Mouse (Mus musculus): ENCODE measurements around the gene Fcnb. TPM values are rescaled to one million over a fixed set of nuclear protein-coding genes. Genes with fewer than 3 reads are reported as not detected.

Fcnb gene
- polyA plus RNA-seq, 1 experiment from 2014 or later: 4.1 TPM

GRCm38 (mm10) chr2:28044920-28045598 is 39.6 kb downstream of the Fcnb start:
- no peaks in the 10 kb centered on the region for H3K36me3 ChIP-seq (ENCODE audit: control insufficient read depth, insufficient read depth, low read length)
- 0 out of 2 replicates have a peak, but pooled peaks have one; percentile 53 for ATAC-seq (replicated peaks; ENCODE audit: low FRiP score)
- no peaks in the 10 kb centered on the region for H3K9me3 ChIP-seq (ENCODE audit: control insufficient read depth, low read length)
- no peak overlapping the region for H3K27ac ChIP-seq (ENCODE audit: low read depth, low read length)
- no peaks in the 10 kb centered on the region for H3K27me3 ChIP-seq (replicated peaks; ENCODE audit: control insufficient read depth, insufficient read depth, low read length)
- no peak for DNase-seq (ENCODE audit: low spot score)
- no peak overlapping the region for H3K4me3 ChIP-seq (ENCODE audit: low read depth, low read length)
- no peak overlapping the region for H3K9ac ChIP-seq (ENCODE audit: low read depth, low read length)
- H3K4me1 ChIP-seq (replicated peaks; ENCODE audit: control insufficient read depth, insufficient read depth, low read length): no peaks in the 10 kb centered on the region
- 82% methylated on average over 9 of the region's 9 CpGs for WGBS
- H3K4me2 ChIP-seq: no peak overlapping the region

- DNase-seq (ENCODE audit: low spot score): no peak
- no peaks in the 10 kb centered on the region for H3K27me3 ChIP-seq (replicated peaks; ENCODE audit: control insufficient read depth, insufficient read depth, low read length)
- H3K27ac ChIP-seq (ENCODE audit: low read depth, low read length): no peak overlapping the region
- H3K9ac ChIP-seq (ENCODE audit: low read depth, low read length): no peak overlapping the region
- WGBS: 80% methylated on average over 1 of the region's 1 CpGs
- H3K9me3 ChIP-seq (ENCODE audit: control insufficient read depth, low read length): no peaks in the 10 kb centered on the region
- H3K36me3 ChIP-seq (ENCODE audit: control insufficient read depth, insufficient read depth, low read length): no peaks in the 10 kb centered on the region
- H3K4me3 ChIP-seq (ENCODE audit: low read depth, low read length): no peak overlapping the region
- H3K4me1 ChIP-seq (replicated peaks; ENCODE audit: control insufficient read depth, insufficient read depth, low read length): no peaks in the 10 kb centered on the region
- no peak overlapping the region for H3K4me2 ChIP-seq
- no peak for ATAC-seq (replicated peaks; ENCODE audit: low FRiP score)
These were observed 44.2 kb downstream of the Fcnb start for GRCm38 (mm10) chr2:28040466-28040865.

- DNase-seq (ENCODE audit: low spot score) (no peak), ATAC-seq (replicated peaks; ENCODE audit: low FRiP score) (no peak)
- H3K4me3 ChIP-seq (ENCODE audit: low read depth, low read length): no peak overlapping the region
- H3K4me1 ChIP-seq (replicated peaks; ENCODE audit: control insufficient read depth, insufficient read depth, low read length): no peaks in the 10 kb centered on the region
- no peaks in the 10 kb centered on the region for H3K36me3 ChIP-seq (ENCODE audit: control insufficient read depth, insufficient read depth, low read length)
- no peaks in the 10 kb centered on the region for H3K9me3 ChIP-seq (ENCODE audit: control insufficient read depth, low read length)
- no peaks in the 10 kb centered on the region for H3K27me3 ChIP-seq (replicated peaks; ENCODE audit: control insufficient read depth, insufficient read depth, low read length)
- no peak overlapping the region for H3K9ac ChIP-seq (ENCODE audit: low read depth, low read length)
- no peak overlapping the region for H3K27ac ChIP-seq (ENCODE audit: low read depth, low read length)
- no peak overlapping the region for H3K4me2 ChIP-seq
- WGBS: 88% methylated on average over 10 of the region's 10 CpGs
These were observed 44.9 kb downstream of the Fcnb start for GRCm38 (mm10) chr2:28039647-28040325.

- Histone ChIP-seq H3K4me1 (replicated peaks; ENCODE audit: control insufficient read depth, insufficient read depth, low read length) (no peaks in the 10 kb centered on the region), H3K27me3 (replicated peaks; ENCODE audit: control insufficient read depth, insufficient read depth, low read length) (no peaks in the 10 kb centered on the region), H3K36me3 (ENCODE audit: control insufficient read depth, insufficient read depth, low read length) (no peaks in the 10 kb centered on the region), H3K9me3 (ENCODE audit: control insufficient read depth, low read length) (no peaks in the 10 kb centered on the region), H3K4me3 (ENCODE audit: low read depth, low read length) (no peak overlapping the region), H3K27ac (ENCODE audit: low read depth, low read length) (no peak overlapping the region), H3K9ac (ENCODE audit: low read depth, low read length) (no peak overlapping the region), H3K4me2 (no peak overlapping the region)
- ATAC-seq (replicated peaks; ENCODE audit: low FRiP score) (no peak), DNase-seq (ENCODE audit: low spot score) (no peak)
- WGBS: 84% methylated on average over 14 of the region's 14 CpGs
These were observed 46.1 kb downstream of the Fcnb start for GRCm38 (mm10) chr2:28038391-28039096.

- DNase-seq (ENCODE audit: low spot score) (no peak), ATAC-seq (replicated peaks; ENCODE audit: low FRiP score) (no peak)
- Histone ChIP-seq H3K9ac (ENCODE audit: low read depth, low read length) (no peak overlapping the region), H3K36me3 (ENCODE audit: control insufficient read depth, insufficient read depth, low read length) (no peaks in the 10 kb centered on the region), H3K4me3 (ENCODE audit: low read depth, low read length) (no peak overlapping the region), H3K4me1 (replicated peaks; ENCODE audit: control insufficient read depth, insufficient read depth, low read length) (no peaks in the 10 kb centered on the region), H3K27me3 (replicated peaks; ENCODE audit: control insufficient read depth, insufficient read depth, low read length) (no peaks in the 10 kb centered on the region), H3K27ac (ENCODE audit: low read depth, low read length) (no peak overlapping the region), H3K9me3 (ENCODE audit: control insufficient read depth, low read length) (no peaks in the 10 kb centered on the region), H3K4me2 (no peak overlapping the region)
- WGBS: 87% methylated on average over 12 of the region's 12 CpGs
These were observed 46.9 kb downstream of the Fcnb start for GRCm38 (mm10) chr2:28037505-28038390.

- 87% methylated on average over 13 of the region's 13 CpGs for WGBS
- Histone ChIP-seq H3K4me2 (no peak overlapping the region), H3K27ac (ENCODE audit: low read depth, low read length) (no peak overlapping the region), H3K4me1 (replicated peaks; ENCODE audit: control insufficient read depth, insufficient read depth, low read length) (peaks cover 7% of the 10 kb centered on the region), H3K4me3 (ENCODE audit: low read depth, low read length) (no peak overlapping the region), H3K9me3 (ENCODE audit: control insufficient read depth, low read length) (no peaks in the 10 kb centered on the region), H3K9ac (ENCODE audit: low read depth, low read length) (no peak overlapping the region), H3K27me3 (replicated peaks; ENCODE audit: control insufficient read depth, insufficient read depth, low read length) (no peaks in the 10 kb centered on the region), H3K36me3 (ENCODE audit: control insufficient read depth, insufficient read depth, low read length) (peaks cover 3% of the 10 kb centered on the region; the same call in 1 of the 2 replicates)
- ATAC-seq (replicated peaks; ENCODE audit: low FRiP score): no peak
- no peak for DNase-seq (ENCODE audit: low spot score)
These were observed 47.9 kb downstream of the Fcnb start for GRCm38 (mm10) chr2:28036788-28037187.

- Histone ChIP-seq H3K4me2 (no peak overlapping the region), H3K4me1 (replicated peaks; ENCODE audit: control insufficient read depth, insufficient read depth, low read length) (peaks cover 15% of the 10 kb centered on the region), H3K9ac (ENCODE audit: low read depth, low read length) (no peak overlapping the region), H3K27ac (ENCODE audit: low read depth, low read length) (no peak overlapping the region), H3K36me3 (ENCODE audit: control insufficient read depth, insufficient read depth, low read length) (peaks cover 4% of the 10 kb centered on the region), H3K27me3 (replicated peaks; ENCODE audit: control insufficient read depth, insufficient read depth, low read length) (no peaks in the 10 kb centered on the region), H3K4me3 (ENCODE audit: low read depth, low read length) (no peak overlapping the region), H3K9me3 (ENCODE audit: control insufficient read depth, low read length) (no peaks in the 10 kb centered on the region)
- no peak for DNase-seq (ENCODE audit: low spot score)
- WGBS: 89% methylated on average over 13 of the region's 13 CpGs
- ATAC-seq (replicated peaks; ENCODE audit: low FRiP score): no peak
These were observed 50.5 kb downstream of the Fcnb start for GRCm38 (mm10) chr2:28034011-28034710.

GRCm38 (mm10) chr2:28032469-28032868 is 52.2 kb downstream of the Fcnb start:
- Histone ChIP-seq H3K4me2 (no peak overlapping the region), H3K4me3 (ENCODE audit: low read depth, low read length) (no peak overlapping the region), H3K9me3 (ENCODE audit: control insufficient read depth, low read length) (no peaks in the 10 kb centered on the region), H3K9ac (ENCODE audit: low read depth, low read length) (peak overlapping the region; percentile 26; the same call in 1 of the 2 replicates), H3K27ac (ENCODE audit: low read depth, low read length) (peak overlapping the region; percentile 57), H3K27me3 (replicated peaks; ENCODE audit: control insufficient read depth, insufficient read depth, low read length) (no peaks in the 10 kb centered on the region), H3K36me3 (ENCODE audit: control insufficient read depth, insufficient read depth, low read length) (peaks cover 10% of the 10 kb centered on the region), H3K4me1 (replicated peaks; ENCODE audit: control insufficient read depth, insufficient read depth, low read length) (peaks cover 15% of the 10 kb centered on the region)
- 46% methylated on average over 11 of the region's 11 CpGs for WGBS
- peak; percentile 32 for ATAC-seq (replicated peaks; ENCODE audit: low FRiP score)
- no peak for DNase-seq (ENCODE audit: low spot score)
